Mouse (Mus musculus) urinary bladder, postnatal 4 days (tissue): ENCODE measurements at regions not wholly inside any gene's neighbourhood (a gene's known extent, or its start where the extent isn't known, plus 50 kb on each side); places are given as distances from the start of the nearest gene placed in this dataset.

Source experiments
- DNase-seq, 2 experiments: peaks; one replicate each; pipeline ENCODE4 v3.0.0; 2021 to 2022; ENCODE audit warnings: low spot score in 2 of 2

- no peak for DNase-seq
Measured at GRCm38 (mm10) chr2:78804931-78805330, 63.0 kb upstream of the Ube2e3 start.

- no peak for DNase-seq
Measured at GRCm38 (mm10) chr2:78803543-78803942, 64.4 kb upstream of the Ube2e3 start.

- no peak for DNase-seq
Measured at GRCm38 (mm10) chr2:78795446-78795845, 72.5 kb upstream of the Ube2e3 start.

- DNase-seq, result no peak
Measured at GRCm38 (mm10) chr2:78794734-78795133, 73.2 kb upstream of the Ube2e3 start.

- DNase-seq, result no peak
Measured at GRCm38 (mm10) chr2:78789124-78789523, 78.8 kb upstream of the Ube2e3 start.

GRCm38 (mm10) chr2:78788222-78788621 is 79.7 kb upstream of the Ube2e3 start:
- DNase-seq, result no peak

GRCm38 (mm10) chr2:78779949-78780348 is 88.0 kb upstream of the Ube2e3 start:
- no peak for DNase-seq

GRCm38 (mm10) chr2:78777589-78777988 is 90.3 kb upstream of the Ube2e3 start:
- no peak for DNase-seq

- no peak for DNase-seq
Measured at GRCm38 (mm10) chr2:78754362-78754761, 113.6 kb upstream of the Ube2e3 start.

GRCm38 (mm10) chr2:78753918-78754317 is 114.0 kb upstream of the Ube2e3 start:
- DNase-seq, result no peak

- DNase-seq, result no peak
Measured at GRCm38 (mm10) chr2:78730161-78730560, 137.8 kb upstream of the Ube2e3 start.

GRCm38 (mm10) chr2:78726060-78726459 is 141.9 kb upstream of the Ube2e3 start:
- no peak for DNase-seq

GRCm38 (mm10) chr2:78724416-78724815 is 143.5 kb upstream of the Ube2e3 start:
- no peak for DNase-seq

- no peak for DNase-seq
Measured at GRCm38 (mm10) chr2:78723423-78723822, 144.5 kb upstream of the Ube2e3 start.

GRCm38 (mm10) chr2:78722739-78723138 is 145.2 kb upstream of the Ube2e3 start:
- no peak for DNase-seq

- DNase-seq, result no peak
Measured at GRCm38 (mm10) chr2:78718550-78718949, 149.4 kb upstream of the Ube2e3 start.

GRCm38 (mm10) chr2:78716157-78716798 is 151.6 kb upstream of the Ube2e3 start:
- DNase-seq, result no peak

GRCm38 (mm10) chr2:78694851-78695250 is 173.1 kb upstream of the Ube2e3 start:
- DNase-seq, result no peak

- DNase-seq, result no peak
Measured at GRCm38 (mm10) chr2:78656668-78657067, 211.3 kb upstream of the Ube2e3 start.

GRCm38 (mm10) chr2:78655156-78655855 is 212.6 kb upstream of the Ube2e3 start:
- DNase-seq, result no peak

- DNase-seq, result no peak
Measured at GRCm38 (mm10) chr2:78651549-78651948, 216.4 kb upstream of the Ube2e3 start.

GRCm38 (mm10) chr2:78640361-78640760 is 227.6 kb upstream of the Ube2e3 start:
- DNase-seq, result no peak

GRCm38 (mm10) chr2:78625264-78625663 is 242.7 kb upstream of the Ube2e3 start:
- DNase-seq, result no peak

- DNase-seq, result no peak
Measured at GRCm38 (mm10) chr2:78606388-78606787, 261.5 kb upstream of the Ube2e3 start.
